Mouse (Mus musculus) Patski (cell line): ENCODE results near the gene Gja10. TPM values are rescaled to one million over a fixed set of nuclear protein-coding genes. Genes with fewer than 3 reads are reported as not detected.

Experiments used
- ATAC-seq: fragments of 100-300 bp; one replicate; pipeline ENCODE4 v1.8.0; 2021
- CTCF ChIA-PET: fragments of 350-600 bp; sonication (Branson Sonifier 250); formaldehyde crosslinking; loops from one replicate; lab custom pipeline; 2022; ENCODE audit warnings: inconsistent platforms; lab: Charles Lee
- POLR2A ChIA-PET: fragments of 350-600 bp; sonication (Branson Sonifier 250); formaldehyde crosslinking; loops from one replicate; lab custom pipeline; 2022; ENCODE audit warnings: antibody characterized with exemption, inconsistent platforms; lab: Charles Lee
- DNase-seq: peaks from one replicate; pipeline ENCODE4 v3.0.0-alpha.2; 2011; ENCODE audit warnings: low read depth, low spot score
- H3K27me3 ChIP-seq: fragments of 371-371 bp; one replicate; pipeline ENCODE4 v1.5.1; 2021
- CTCF ChIP-seq: fragments of 100-300 bp; IDR thresholded peaks from one replicate; pipeline ENCODE4 v1.5.1; 2021
- in situ Hi-C: fragments of 300-500 bp; cut with MboI; formaldehyde crosslinking; loops from 3 replicates; pipeline ENCODE4 v1.11.1; 2018; ENCODE audit warnings: low pct_unique_long_range_greater_than_20kb, mixed read lengths
- polyA plus RNA-seq: library from polyadenylated mRNA; unstranded; gene quantifications from one replicate; pipeline ENCODE4 v1.2.3, GENCODE M21; 2021

The Gja10 gene
- polyA plus RNA-seq, 1 experiment from 2014 or later = not detected

- in situ Hi-C loops = loop anchor here (10.0 kb wide), 1 partner anchor 520 kb away; no protein-coding TSS in a partner anchor
- H3K27me3 ChIP-seq = no peaks in the 10 kb centered on the region
- ChIA-PET CTCF (interaction anchor here (0.9 kb wide), 1 partner anchor 11 kb away, joined by 3 read pairs; no protein-coding TSS in a partner anchor), POLR2A (no interaction called here)
- no peak for ATAC-seq
- DNase-seq = no peak
- TF ChIP-seq CTCF = no peak
Observed at GRCm38 (mm10) chr4:32575165-32575564, 27.4 kb downstream of the Gja10 start.

DNA sequence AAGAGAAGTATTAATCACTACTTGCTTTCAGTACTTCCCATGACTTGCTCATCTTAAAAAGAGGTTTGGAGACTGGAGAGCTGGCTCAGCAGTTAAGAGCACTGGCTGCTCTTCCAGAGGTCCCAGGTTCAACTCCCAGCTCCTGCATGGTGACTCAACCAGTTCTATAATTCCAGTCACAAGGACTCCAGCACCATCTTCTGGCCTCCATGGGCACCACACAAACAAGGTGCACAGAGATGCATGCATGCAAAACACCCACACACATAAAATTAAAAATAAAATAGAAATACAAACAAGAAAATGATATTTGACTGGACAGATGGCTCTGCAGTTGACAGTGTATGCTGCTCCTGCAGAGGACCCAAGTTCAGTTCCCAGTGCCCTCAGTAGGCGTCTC is 28.0 kb downstream of the Gja10 start:
- no peak for TF ChIP-seq CTCF
- DNase-seq = no peak
- POLR2A ChIA-PET = no interaction called here
- CTCF ChIA-PET = interaction anchor here (0.9 kb wide), 1 partner anchor 12 kb away, joined by 3 read pairs; no protein-coding TSS in a partner anchor
- no peaks in the 10 kb centered on the region for H3K27me3 ChIP-seq
- in situ Hi-C loops = loop anchor here (5.0 to 10.0 kb wide), 2 partner anchors 520 to 602 kb away; no protein-coding TSS in a partner anchor
- no peak for ATAC-seq

- DNase-seq (no peak), ATAC-seq (no peak)
- no peaks in the 10 kb centered on the region for H3K27me3 ChIP-seq
- CTCF ChIA-PET = no interaction called here
- in situ Hi-C loops = loop anchor here (5.0 to 10.0 kb wide), 2 partner anchors 519 to 601 kb away; no protein-coding TSS in a partner anchor
- POLR2A ChIA-PET = no interaction called here
- TF ChIP-seq CTCF = no peak
Observed at GRCm38 (mm10) chr4:32573586-32573985, 29.0 kb downstream of the Gja10 start.

GRCm38 (mm10) chr4:32572118-32572517 is 30.4 kb downstream of the Gja10 start:
- in situ Hi-C loops = loop anchor here (5.0 to 10.0 kb wide), 2 partner anchors 517 to 600 kb away; no protein-coding TSS in a partner anchor
- ATAC-seq (peak; percentile 13), DNase-seq (no peak)
- no peaks in the 10 kb centered on the region for H3K27me3 ChIP-seq
- CTCF ChIA-PET = interaction anchor here (0.7 to 1.9 kb wide), 11 partner anchors 20 to 599 kb away, joined by 3 to 11 read pairs (median 4); no protein-coding TSS in a partner anchor
- peak; percentile 67 for TF ChIP-seq CTCF
- POLR2A ChIA-PET = interaction anchor here (0.7 kb wide), 1 partner anchor 11 kb away, joined by 4 read pairs; no protein-coding TSS in a partner anchor

DNA sequence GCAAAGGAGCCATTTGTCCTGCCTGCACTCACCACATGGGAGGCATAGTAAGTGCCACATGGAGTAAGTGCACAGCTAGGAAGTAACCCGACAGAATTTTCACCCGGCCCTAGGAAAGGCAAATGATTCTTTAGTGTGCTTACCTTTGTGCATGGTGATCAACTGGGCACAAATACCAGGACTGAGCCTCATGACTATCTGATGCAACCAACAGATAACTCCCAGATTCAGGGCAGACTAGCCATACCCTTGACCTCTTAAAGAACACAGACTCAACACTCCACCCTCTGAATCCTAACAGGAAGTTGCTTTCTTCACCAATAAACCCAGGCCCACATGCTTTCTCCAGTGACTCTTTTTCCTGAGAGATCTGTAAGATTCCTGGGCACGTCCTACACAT is 31.1 kb downstream of the Gja10 start:
- H3K27me3 ChIP-seq = no peaks in the 10 kb centered on the region
- in situ Hi-C loops = loop anchor here (5.0 to 10.0 kb wide), 2 partner anchors 517 to 599 kb away; no protein-coding TSS in a partner anchor
- no peak for TF ChIP-seq CTCF
- ChIA-PET POLR2A (interaction anchor here (0.7 to 1.1 kb wide), 2 partner anchors 10 to 321 kb away, joined by 3 to 4 read pairs; no protein-coding TSS in a partner anchor), CTCF (interaction anchor here (1.2 to 1.9 kb wide), 8 partner anchors 21 to 598 kb away, joined by 3 to 11 read pairs (median 4); no protein-coding TSS in a partner anchor)
- DNase-seq (no peak), ATAC-seq (no peak)

- CTCF ChIA-PET = interaction anchor here (1.4 to 1.7 kb wide), 3 partner anchors 320 to 598 kb away, joined by 4 to 11 read pairs (median 5); no protein-coding TSS in a partner anchor
- no peak for TF ChIP-seq CTCF
- H3K27me3 ChIP-seq = no peaks in the 10 kb centered on the region
- ATAC-seq = no peak
- in situ Hi-C loops = loop anchor here (5.0 to 10.0 kb wide), 2 partner anchors 516 to 599 kb away; no protein-coding TSS in a partner anchor
- POLR2A ChIA-PET = interaction anchor here (0.6 to 1.1 kb wide), 2 partner anchors 10 to 320 kb away, joined by 3 read pairs; no protein-coding TSS in a partner anchor
- DNase-seq = no peak
Observed at GRCm38 (mm10) chr4:32570939-32571317, 31.6 kb downstream of the Gja10 start.

- peak; percentile 77 for DNase-seq
- ChIA-PET CTCF (interaction anchor here (1.4 kb wide), 1 partner anchor 532 kb away, joined by 4 read pairs; no protein-coding TSS in a partner anchor), POLR2A (interaction anchor here (0.6 to 1.1 kb wide), 2 partner anchors 11 to 319 kb away, joined by 3 read pairs; no protein-coding TSS in a partner anchor)
- no peaks in the 10 kb centered on the region for H3K27me3 ChIP-seq
- TF ChIP-seq CTCF = no peak
- peak; percentile 83 for ATAC-seq
- in situ Hi-C loops = loop anchor here (5.0 to 10.0 kb wide), 2 partner anchors 515 to 598 kb away; no protein-coding TSS in a partner anchor
Observed at GRCm38 (mm10) chr4:32569995-32570938, 32.3 kb downstream of the Gja10 start.

DNA sequence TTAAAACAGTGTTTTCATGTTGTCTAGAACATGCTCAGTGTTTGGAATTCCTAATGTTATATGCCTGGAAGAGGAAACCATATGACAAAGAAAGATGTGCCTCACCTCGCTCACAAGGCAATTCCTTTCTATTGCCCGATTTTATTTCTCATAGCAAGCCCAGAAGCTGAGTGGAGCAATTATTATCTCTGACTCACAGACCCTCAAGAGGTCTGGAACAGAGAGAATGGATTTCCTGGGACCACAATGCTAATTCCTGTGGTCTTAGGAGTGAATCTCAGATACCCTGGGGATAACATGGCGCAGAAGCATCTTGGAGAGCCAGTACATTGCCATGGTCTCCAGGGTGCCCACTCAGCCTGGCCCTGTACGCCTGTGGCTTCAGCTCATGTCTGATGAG is 33.5 kb downstream of the Gja10 start:
- ATAC-seq (peak; percentile 54), DNase-seq (peak; percentile 78)
- in situ Hi-C loops = no loop called here
- no peaks in the 10 kb centered on the region for H3K27me3 ChIP-seq
- ChIA-PET POLR2A (no interaction called here), CTCF (no interaction called here)
- TF ChIP-seq CTCF = no peak

DNA sequence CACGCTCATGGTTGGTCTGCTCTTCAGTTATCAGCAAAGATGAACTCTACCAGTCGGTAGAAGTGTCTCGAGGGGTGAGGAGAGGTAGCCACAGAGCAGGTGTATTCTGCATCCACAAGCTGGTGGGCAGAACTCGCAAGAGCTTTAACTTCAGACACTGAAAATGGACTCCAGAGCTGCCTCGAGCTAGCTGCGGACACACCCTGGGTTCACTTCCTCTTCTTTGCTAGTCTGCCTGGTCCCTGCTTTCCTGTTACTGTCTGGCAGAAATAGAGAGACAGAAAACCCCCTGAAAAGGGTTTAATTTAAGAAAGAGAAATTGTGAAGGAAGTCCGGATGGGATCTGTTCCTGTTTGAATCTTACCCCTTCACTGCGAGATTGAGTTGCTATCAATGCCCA is 37.6 kb downstream of the Gja10 start:
- ChIA-PET POLR2A (no interaction called here), CTCF (no interaction called here)
- in situ Hi-C loops = no loop called here
- no peaks in the 10 kb centered on the region for H3K27me3 ChIP-seq
- no peak for TF ChIP-seq CTCF
- ATAC-seq (no peak), DNase-seq (no peak)

- no peak for TF ChIP-seq CTCF
- ATAC-seq (no peak), DNase-seq (no peak)
- ChIA-PET POLR2A (no interaction called here), CTCF (no interaction called here)
- H3K27me3 ChIP-seq = no peaks in the 10 kb centered on the region
- in situ Hi-C loops = no loop called here
Observed at GRCm38 (mm10) chr4:32564416-32564815, 38.1 kb downstream of the Gja10 start.
